Mouse (Mus musculus): Measurements from ENCODE around the gene Nipal1. TPM values are rescaled to one million over a fixed set of nuclear protein-coding genes. Genes with fewer than 3 reads are reported as not detected.

Gene Nipal1
- total and polyA plus RNA-seq, 3 experiments: not detected

DNA sequence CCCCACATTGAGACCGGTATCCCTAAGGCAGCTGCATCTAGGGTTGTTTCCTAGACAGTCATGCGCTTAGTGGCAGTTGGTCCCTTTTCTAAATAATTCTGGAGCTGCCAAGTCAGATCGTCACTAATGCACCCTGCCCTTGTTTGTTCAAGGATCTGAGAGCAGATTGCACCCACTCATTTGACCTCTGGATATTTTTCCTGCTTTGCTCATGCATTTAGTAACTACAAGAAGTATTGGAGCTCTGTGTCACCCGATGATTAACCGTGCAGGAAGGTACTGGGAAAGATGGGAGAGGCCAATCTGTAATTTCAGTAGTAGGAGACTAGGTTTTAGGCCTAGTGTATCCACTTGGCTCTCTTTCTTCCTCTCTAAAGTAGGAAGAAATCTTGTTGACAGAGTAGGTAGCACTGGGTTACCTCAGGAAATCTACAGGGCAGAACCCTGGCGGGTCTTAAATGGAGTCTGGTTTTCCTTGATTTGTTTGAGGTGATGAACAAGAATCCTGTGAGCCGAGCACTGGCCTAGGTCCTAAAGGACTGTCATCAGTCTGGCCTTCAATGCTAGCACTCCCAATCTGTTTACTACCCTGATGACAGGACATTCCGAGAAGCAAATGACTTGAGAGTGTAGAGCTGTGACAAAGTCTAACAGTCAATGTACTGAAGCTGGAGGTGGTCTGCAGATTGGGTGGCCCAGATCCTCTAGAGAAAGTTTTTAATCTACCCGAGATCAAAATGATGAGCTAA, 1.6 kb downstream of the Nipal1 start:
- dilution Hi-C loops (cut with MboI; ENCODE audit: extremely low pct_ligation_motif_present, extremely low pct_unique_long_range_greater_than_20kb, low sequenced_read_pairs) (no loop called here), in situ Hi-C loops (cut with MboI; ENCODE audit: low pct_ligation_motif_present, low pct_unique_long_range_greater_than_20kb, low sequenced_read_pairs) (no loop called here)
- peaks cover 18% of the 10 kb centered on the region for H3K27me3 ChIP-seq (replicated peaks)
- TF ChIP-seq ZC3H11A (IDR thresholded peaks at IDR 0.05; ENCODE audit: low read depth, low read length): no peak
- no peak for TF ChIP-seq JUND (conservative IDR thresholded peaks at IDR 0.05; ENCODE audit: low read depth, low read length)
- no peak for TF ChIP-seq POLR2AphosphoS2 (IDR thresholded peaks at IDR 0.05; ENCODE audit: low read depth, low read length)
- TF ChIP-seq CHD1 (IDR thresholded peaks at IDR 0.05; ENCODE audit: low read depth, low read length): no peak
- H3K4me1 ChIP-seq (ENCODE audit: control insufficient read depth in 1 of 2, insufficient read depth in 2 of 2): peaks cover 3 to 17% of the 10 kb centered on the region in 2 experiments; a peak in 2 of 4 replicates
- no peak overlapping the region for H3K9ac ChIP-seq (ENCODE audit: insufficient read depth, low read depth)
- no peaks in the 10 kb centered on the region for H3K36me3 ChIP-seq (replicated peaks in 1 of 2; ENCODE audit: control insufficient read depth in 1 of 2, insufficient read depth in 1 of 2, low read length in 1 of 2)
- H3K4me3 ChIP-seq (replicated peaks in 1 of 3; ENCODE audit: low read depth in 2 of 3, low read length in 2 of 3, poor library complexity in 1 of 3): no peak overlapping the region
- H3K79me2 ChIP-seq (replicated peaks; ENCODE audit: control insufficient read depth, extremely low read depth, insufficient read depth, poor library complexity, severe bottlenecking): no peaks in the 10 kb centered on the region
- H3K9me3 ChIP-seq (replicated peaks; ENCODE audit: low read length): no peaks in the 10 kb centered on the region
- H3K27ac ChIP-seq (ENCODE audit: insufficient read depth, low read depth): no peak overlapping the region
- DNase-seq (ENCODE audit: extremely low read depth): no peak
- no peak overlapping the region for H3K4me2 ChIP-seq (ENCODE audit: insufficient read depth, low read depth, poor library complexity, severe bottlenecking)

DNA sequence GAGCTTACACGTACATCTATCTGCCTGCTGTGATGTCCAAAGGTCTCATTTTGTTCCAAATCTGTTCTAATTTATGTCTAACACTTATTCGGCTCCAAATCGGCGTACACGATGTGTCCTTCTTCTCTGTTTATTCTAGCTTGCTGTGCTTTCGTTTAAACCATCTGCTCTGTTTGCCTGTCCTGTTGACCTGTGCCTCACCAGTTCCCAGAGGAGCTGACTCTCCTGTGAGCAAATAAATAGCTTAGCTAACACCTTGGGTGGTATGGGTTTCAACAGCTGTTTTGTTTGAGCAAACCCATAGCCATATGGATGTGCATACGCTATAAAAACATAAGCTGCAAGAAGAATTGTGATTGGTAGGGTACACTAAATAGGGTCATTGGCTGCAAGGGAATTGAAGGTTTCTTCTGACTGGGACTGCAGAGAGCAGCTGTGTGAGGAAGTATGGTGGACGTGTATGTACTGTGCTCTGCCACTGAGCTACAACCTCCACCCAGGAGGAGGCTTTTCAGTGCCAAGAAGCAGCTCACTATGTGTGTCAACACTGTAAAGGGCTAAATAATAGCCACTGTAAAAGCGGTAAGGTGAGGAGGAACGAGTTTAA, 5.6 kb downstream of the Nipal1 start:
- in situ Hi-C loops (cut with MboI; ENCODE audit: low pct_ligation_motif_present, low pct_unique_long_range_greater_than_20kb, low sequenced_read_pairs) (no loop called here), dilution Hi-C loops (cut with MboI; ENCODE audit: extremely low pct_ligation_motif_present, extremely low pct_unique_long_range_greater_than_20kb, low sequenced_read_pairs) (no loop called here)
- Histone ChIP-seq H3K27ac (ENCODE audit: insufficient read depth, low read depth) (no peak overlapping the region), H3K36me3 (replicated peaks in 1 of 2; ENCODE audit: control insufficient read depth in 1 of 2, insufficient read depth in 1 of 2, low read length in 1 of 2) (no peaks in the 10 kb centered on the region), H3K79me2 (replicated peaks; ENCODE audit: control insufficient read depth, extremely low read depth, insufficient read depth, poor library complexity, severe bottlenecking) (no peaks in the 10 kb centered on the region), H3K4me3 (replicated peaks in 1 of 3; ENCODE audit: low read depth in 2 of 3, low read length in 2 of 3, poor library complexity in 1 of 3) (no peak overlapping the region), H3K9me3 (replicated peaks; ENCODE audit: low read length) (no peaks in the 10 kb centered on the region), H3K9ac (ENCODE audit: insufficient read depth, low read depth) (no peak overlapping the region), H3K4me2 (ENCODE audit: insufficient read depth, low read depth, poor library complexity, severe bottlenecking) (no peak overlapping the region), H3K27me3 (replicated peaks) (peaks cover 15% of the 10 kb centered on the region), H3K4me1 (ENCODE audit: control insufficient read depth in 1 of 2, insufficient read depth in 2 of 2) (peaks cover 0 to 2% of the 10 kb centered on the region in 2 experiments; a peak in 2 of 4 replicates)
- DNase-seq (ENCODE audit: extremely low read depth): no peak
- TF ChIP-seq TBP (conservative IDR thresholded peaks at IDR 0.05; ENCODE audit: low read depth, low read length): no peak
- no peak for TF ChIP-seq NRF1 (IDR thresholded peaks at IDR 0.05; ENCODE audit: low read depth, low read length)
- TF ChIP-seq GABPA (IDR thresholded peaks at IDR 0.05; ENCODE audit: insufficient replicate concordance, low read depth, low read length): no peak
- no peak for TF ChIP-seq POLR2AphosphoS2 (IDR thresholded peaks at IDR 0.05; ENCODE audit: low read depth, low read length)

DNA sequence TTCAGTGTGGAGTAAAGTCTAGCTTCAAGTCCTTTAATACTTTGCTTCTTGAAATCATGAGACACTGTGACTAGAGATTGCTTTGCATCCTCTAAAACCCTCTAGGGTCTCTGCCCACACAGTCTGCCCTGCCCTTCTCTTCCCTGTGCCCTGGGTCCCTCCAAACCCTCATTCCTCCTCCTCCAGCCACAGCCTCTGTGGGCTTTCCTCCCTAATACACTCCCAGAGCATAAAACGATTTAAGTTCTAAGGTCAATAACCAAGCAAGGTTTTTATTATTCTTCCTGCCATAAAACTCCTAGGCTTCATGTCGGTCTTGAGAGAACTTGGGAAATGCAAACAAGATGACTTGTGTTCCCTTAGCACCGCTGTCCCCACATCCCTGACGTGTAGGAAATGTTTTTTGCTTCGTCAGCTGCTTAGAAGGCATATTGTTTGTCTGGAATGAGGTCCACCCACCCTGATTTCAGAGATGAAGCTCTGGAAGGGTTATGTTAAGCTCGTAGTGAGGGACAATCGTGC, 8.7 kb downstream of the Nipal1 start:
- dilution Hi-C loops (cut with MboI; ENCODE audit: extremely low pct_ligation_motif_present, extremely low pct_unique_long_range_greater_than_20kb, low sequenced_read_pairs): no loop called here
- H3K36me3 ChIP-seq (replicated peaks in 1 of 2; ENCODE audit: control insufficient read depth in 1 of 2, insufficient read depth in 1 of 2, low read length in 1 of 2): no peaks in the 10 kb centered on the region
- H3K27me3 ChIP-seq (replicated peaks): no peaks in the 10 kb centered on the region
- H3K9me3 ChIP-seq (replicated peaks; ENCODE audit: low read length): no peaks in the 10 kb centered on the region
- no peaks in the 10 kb centered on the region for H3K79me2 ChIP-seq (replicated peaks; ENCODE audit: control insufficient read depth, extremely low read depth, insufficient read depth, poor library complexity, severe bottlenecking)
- in situ Hi-C loops (cut with MboI; ENCODE audit: low pct_ligation_motif_present, low pct_unique_long_range_greater_than_20kb, low sequenced_read_pairs): no loop called here
- DNase-seq (ENCODE audit: extremely low read depth): no peak
- no peak overlapping the region for H3K4me2 ChIP-seq (ENCODE audit: insufficient read depth, low read depth, poor library complexity, severe bottlenecking)
- no peak overlapping the region for H3K4me3 ChIP-seq (replicated peaks in 1 of 3; ENCODE audit: low read depth in 2 of 3, low read length in 2 of 3, poor library complexity in 1 of 3)
- no peaks in the 10 kb centered on the region for H3K4me1 ChIP-seq (ENCODE audit: control insufficient read depth in 1 of 2, insufficient read depth in 2 of 2)
- no peak overlapping the region for H3K27ac ChIP-seq (ENCODE audit: insufficient read depth, low read depth)
- no peak overlapping the region for H3K9ac ChIP-seq (ENCODE audit: insufficient read depth, low read depth)
- no peak for TF ChIP-seq SMC3 (IDR thresholded peaks at IDR 0.05; ENCODE audit: low read depth, low read length)
- no peak for TF ChIP-seq MEF2A (IDR thresholded peaks at IDR 0.05; ENCODE audit: borderline replicate concordance, low read depth, low read length)
- no peak for TF ChIP-seq E2F4 (IDR thresholded peaks at IDR 0.05; ENCODE audit: insufficient replicate concordance, low read depth, low read length)
- TF ChIP-seq RAD21 (IDR thresholded peaks at IDR 0.05; ENCODE audit: low read depth, low read length): no peak
- TF ChIP-seq NELFE (IDR thresholded peaks at IDR 0.05; ENCODE audit: low read depth, low read length): no peak
- TF ChIP-seq TCF12 (IDR thresholded peaks at IDR 0.05; ENCODE audit: low read depth, low read length): no peak
- TF ChIP-seq IRF4 (IDR thresholded peaks at IDR 0.05; ENCODE audit: low read depth, low read length): no peak
- TF ChIP-seq CTCF (conservative IDR thresholded peaks at IDR 0.05 in 1 of 2, IDR thresholded peaks at IDR 0.05 in 1 of 2; ENCODE audit: low read depth in 2 of 2, low read length in 2 of 2): no peak
- TF ChIP-seq KAT2A (IDR thresholded peaks at IDR 0.05; ENCODE audit: insufficient replicate concordance, low read length): no peak
- no peak for TF ChIP-seq JUN (IDR thresholded peaks at IDR 0.05; ENCODE audit: insufficient read depth, low read depth, low read length)
- TF ChIP-seq NRF1 (IDR thresholded peaks at IDR 0.05; ENCODE audit: low read depth, low read length): no peak
- no peak for TF ChIP-seq EP300 (IDR thresholded peaks at IDR 0.05; ENCODE audit: low read length)
- TF ChIP-seq BHLHE40 (IDR thresholded peaks at IDR 0.05; ENCODE audit: low read depth, low read length): no peak
- no peak for TF ChIP-seq USF1 (IDR thresholded peaks at IDR 0.05; ENCODE audit: low read depth, low read length)
- no peak for TF ChIP-seq MAZ (IDR thresholded peaks at IDR 0.05; ENCODE audit: low read depth, low read length)
- no peak for TF ChIP-seq POLR2A (IDR thresholded peaks at IDR 0.05; ENCODE audit: low read depth, low read length)
- TF ChIP-seq USF2 (conservative IDR thresholded peaks at IDR 0.05; ENCODE audit: low read depth, low read length): no peak
- TF ChIP-seq GABPA (IDR thresholded peaks at IDR 0.05; ENCODE audit: insufficient replicate concordance, low read depth, low read length): no peak
- TF ChIP-seq RCOR1 (conservative IDR thresholded peaks at IDR 0.05; ENCODE audit: low read depth, low read length): no peak

All from CH12.LX (cell line).